Mouse (Mus musculus) embryonic facial prominence, embryonic 11.5 days (tissue): ENCODE measurements at regions not wholly inside any gene's neighbourhood (a gene's known extent, or its start where the extent isn't known, plus 50 kb on each side); places are given as distances from the start of the nearest gene placed in this dataset.

Experiments used
- ATAC-seq: fragments of 200-750 bp; cut with Nextera tagmentation; replicated peaks from 2 replicates; pipeline ENCODE4 v1.8.0; 2017; ENCODE audit warnings: low read depth; ENCODE audit not compliant: insufficient number of reproducible peaks, low FRiP score, low TSS enrichment
- DNase-seq: peaks from one replicate; pipeline ENCODE4 v3.0.0-alpha.2; 2015; ENCODE audit warnings: low spot score
- H3K27ac ChIP-seq: fragments of 300-500 bp; sonication (generic); replicated peaks from 2 replicates; pipeline ENCODE4 v1.5.1; 2014; ENCODE audit warnings: mild to moderate bottlenecking, low read depth, low read length, control low read depth
- H3K27me3 ChIP-seq: fragments of 300-500 bp; sonication (generic); 2 replicates; pipeline ENCODE4 v1.6.1; 2014; ENCODE audit warnings: mild to moderate bottlenecking, low read length, moderate library complexity, mixed read lengths; ENCODE audit not compliant: control insufficient read depth, insufficient read depth
- H3K36me3 ChIP-seq: fragments of 300-500 bp; sonication (generic); replicated peaks from 2 replicates; pipeline ENCODE4 v1.6.1; 2014; ENCODE audit warnings: low read depth, mild to moderate bottlenecking, low read length, moderate library complexity, mixed read lengths; ENCODE audit not compliant: control insufficient read depth, insufficient read depth
- H3K4me1 ChIP-seq: fragments of 300-500 bp; sonication (generic); 2 replicates; pipeline ENCODE4 v1.6.1; 2014; ENCODE audit warnings: low read length, mixed read lengths; ENCODE audit not compliant: control insufficient read depth, insufficient read depth
- H3K4me2 ChIP-seq: fragments of 300-500 bp; sonication (generic); 2 replicates; pipeline ENCODE4 v1.6.1; 2014; ENCODE audit warnings: low read depth, mild to moderate bottlenecking, control low read depth, low read length, moderate library complexity
- H3K4me3 ChIP-seq: fragments of 300-500 bp; sonication (generic); 2 replicates; pipeline ENCODE4 v1.5.1; 2014; ENCODE audit warnings: low read depth, low read length, control low read depth
- H3K9ac ChIP-seq: fragments of 300-500 bp; sonication (generic); replicated peaks from 2 replicates; pipeline ENCODE4 v1.6.1; 2014; ENCODE audit warnings: mild to moderate bottlenecking, control low read depth, low read length
- H3K9me3 ChIP-seq: fragments of 300-500 bp; sonication (generic); replicated peaks from 2 replicates; pipeline ENCODE4 v1.6.1; 2016; ENCODE audit warnings: mild to moderate bottlenecking, low read length, inconsistent platforms, mixed read lengths; ENCODE audit not compliant: control insufficient read depth
- WGBS: fragments of 180-500 bp; shearing (Covaris S2); extraction: QIAGEN DNeasy Blood & Tissue Kit; methylation state at CpG from one replicate; pipeline ENCODE4 v1.1.7; 2014; 5-methylcytosine and 5-hydroxymethylcytosine counted together

- H3K36me3 ChIP-seq = no peaks in the 10 kb centered on the region
- no peaks in the 10 kb centered on the region for H3K27me3 ChIP-seq
- no peak for ATAC-seq
- DNase-seq = no peak
- no peaks in the 10 kb centered on the region for H3K9me3 ChIP-seq
- no peak overlapping the region for H3K9ac ChIP-seq
- H3K4me3 ChIP-seq = no peak overlapping the region
- no peak overlapping the region for H3K4me2 ChIP-seq
- H3K4me1 ChIP-seq = no peaks in the 10 kb centered on the region
- no peak overlapping the region for H3K27ac ChIP-seq
Observed at GRCm38 (mm10) chr1:112123012-112123411, 258.3 kb upstream of the Dsel start.

GRCm38 (mm10) chr1:112103451-112103850 is 238.7 kb upstream of the Dsel start:
- ATAC-seq = no peak
- Histone ChIP-seq H3K27me3 (no peaks in the 10 kb centered on the region), H3K27ac (no peak overlapping the region), H3K4me3 (no peak overlapping the region), H3K4me1 (no peaks in the 10 kb centered on the region), H3K4me2 (no peak overlapping the region), H3K36me3 (no peaks in the 10 kb centered on the region), H3K9me3 (no peaks in the 10 kb centered on the region), H3K9ac (no peak overlapping the region)
- 85% methylated on average over 1 of the region's 1 CpGs for WGBS
- no peak for DNase-seq

GRCm38 (mm10) chr1:112059909-112060308 is 195.2 kb upstream of the Dsel start:
- no peak for DNase-seq
- Histone ChIP-seq H3K4me1 (no peaks in the 10 kb centered on the region), H3K4me2 (no peak overlapping the region), H3K27ac (no peak overlapping the region), H3K27me3 (no peaks in the 10 kb centered on the region), H3K36me3 (no peaks in the 10 kb centered on the region), H3K4me3 (no peak overlapping the region), H3K9me3 (no peaks in the 10 kb centered on the region), H3K9ac (no peak overlapping the region)
- ATAC-seq = no peak

GRCm38 (mm10) chr1:112053926-112054325 is 189.2 kb upstream of the Dsel start:
- ATAC-seq (no peak), DNase-seq (peak; percentile 4)
- H3K9me3 ChIP-seq = no peaks in the 10 kb centered on the region
- 85% methylated on average over 6 of the region's 6 CpGs for WGBS
- H3K36me3 ChIP-seq = no peaks in the 10 kb centered on the region
- H3K4me3 ChIP-seq = no peak overlapping the region
- H3K9ac ChIP-seq = no peak overlapping the region
- no peaks in the 10 kb centered on the region for H3K4me1 ChIP-seq
- no peak overlapping the region for H3K27ac ChIP-seq
- no peaks in the 10 kb centered on the region for H3K27me3 ChIP-seq
- no peak overlapping the region for H3K4me2 ChIP-seq

- Histone ChIP-seq H3K36me3 (no peaks in the 10 kb centered on the region), H3K27ac (no peak overlapping the region), H3K9ac (no peak overlapping the region), H3K4me1 (no peaks in the 10 kb centered on the region), H3K9me3 (no peaks in the 10 kb centered on the region), H3K27me3 (no peaks in the 10 kb centered on the region), H3K4me3 (no peak overlapping the region), H3K4me2 (no peak overlapping the region)
- ATAC-seq = no peak
- no peak for DNase-seq
Observed at GRCm38 (mm10) chr1:112043061-112043460, 178.3 kb upstream of the Dsel start.

DNA sequence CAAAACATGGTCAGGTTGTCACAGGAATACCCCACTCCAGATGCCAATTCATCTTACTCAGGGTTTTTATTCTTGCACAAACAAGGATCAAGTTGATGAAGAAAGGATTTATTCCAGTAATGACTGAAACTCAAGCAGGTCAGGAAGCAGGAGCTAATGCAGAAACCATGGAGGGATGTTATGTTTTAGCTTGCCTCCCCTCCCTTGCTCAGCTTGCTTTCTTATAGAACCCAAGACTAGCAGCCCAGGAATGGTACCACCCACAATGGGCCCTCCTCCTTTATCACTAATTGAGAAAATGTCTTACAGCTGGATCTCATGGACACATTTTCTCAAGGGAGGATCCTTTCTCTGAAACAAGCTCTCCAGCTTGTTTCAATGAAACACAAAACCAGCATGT is 175.2 kb upstream of the Dsel start:
- Histone ChIP-seq H3K27ac (no peak overlapping the region), H3K4me2 (no peak overlapping the region), H3K9me3 (no peaks in the 10 kb centered on the region), H3K36me3 (no peaks in the 10 kb centered on the region), H3K4me3 (no peak overlapping the region), H3K9ac (no peak overlapping the region), H3K27me3 (no peaks in the 10 kb centered on the region), H3K4me1 (no peaks in the 10 kb centered on the region)
- DNase-seq = peak; percentile 70
- peak; percentile 65; the same call in 1 of the 2 replicates for ATAC-seq

DNA sequence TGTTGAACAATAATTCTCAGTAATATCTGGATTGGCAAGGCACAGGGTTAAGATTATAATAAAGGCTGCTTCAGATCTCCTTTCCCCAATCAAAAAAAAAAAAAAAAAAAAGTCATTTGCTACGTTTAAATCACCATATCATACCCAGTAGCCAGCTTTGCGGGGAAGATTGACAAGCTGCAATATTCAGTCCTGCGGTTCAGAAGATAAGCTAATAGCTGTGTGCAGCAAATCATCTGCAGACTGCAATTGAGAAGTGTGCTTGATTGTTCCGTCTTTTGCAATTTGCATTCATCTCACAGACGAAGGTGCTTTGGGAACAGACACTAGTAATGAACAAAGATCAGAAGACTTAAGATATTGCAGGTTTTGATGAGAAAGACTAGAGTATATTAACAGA is 163.8 kb upstream of the Dsel start:
- ATAC-seq (no peak), DNase-seq (no peak)
- Histone ChIP-seq H3K4me2 (no peak overlapping the region), H3K27me3 (no peaks in the 10 kb centered on the region), H3K9me3 (no peaks in the 10 kb centered on the region), H3K36me3 (no peaks in the 10 kb centered on the region), H3K4me1 (no peaks in the 10 kb centered on the region), H3K9ac (no peak overlapping the region), H3K4me3 (no peak overlapping the region), H3K27ac (no peak overlapping the region)
- WGBS = 68% methylated on average over 5 of the region's 5 CpGs
